In the genomic region with DNA sequence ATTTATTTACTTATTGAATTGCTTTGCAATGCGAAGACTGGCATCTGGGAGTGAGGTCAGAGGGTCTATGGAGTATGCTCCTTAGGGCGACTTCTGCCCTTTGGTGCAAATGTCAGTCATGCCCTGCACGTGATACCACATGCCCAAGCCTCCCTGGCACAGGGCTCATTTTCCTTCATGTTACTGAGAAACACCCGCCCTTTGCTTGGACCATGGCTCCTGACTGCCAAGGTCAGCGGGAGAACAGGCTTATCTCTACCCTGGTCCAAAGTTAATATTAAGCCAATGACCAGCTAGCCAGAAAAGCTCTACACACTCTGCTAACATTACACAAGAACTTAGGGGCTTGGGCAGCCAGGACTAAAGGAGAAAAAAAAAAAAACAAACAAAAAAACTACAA, we compare ENCODE assay signal across 9 mouse cellular contexts.
DNase-seq lines count a peak whose midpoint lies in the region; ATAC-seq lines count a peak whose summit lies in the region.
"Had no signal": no experiment of that assay in that cellular context is flagged by ENCODE, and none has a peak within 500 bp of the region (broad histone marks: within the 10 kb centered on the region; RNA-seq: fewer than 3 reads in every experiment).

No protein-coding gene starts in this region.

- H3K4me3 ChIP-seq in intestine, embryonic 15.5 days (replicated peaks) = no peak overlapping the region
- no peak overlapping the region for H3K4me3 ChIP-seq in liver, embryonic 12.5 days
- H3K4me3 ChIP-seq in midbrain, embryonic 15.5 days = no peak overlapping the region

- H3K27ac ChIP-seq in intestine, embryonic 15.5 days = no peak overlapping the region
- H3K27ac ChIP-seq in liver, embryonic 12.5 days = peak overlapping the region; percentile 89
- H3K27ac ChIP-seq in midbrain, embryonic 15.5 days = no peak overlapping the region

- ATAC-seq in intestine, embryonic 15.5 days = peak; percentile 64
- no peak for ATAC-seq in liver, embryonic 12.5 days
- no peak for ATAC-seq in midbrain, embryonic 15.5 days (replicated peaks)

- WGBS in intestine, embryonic 15.5 days = 62% methylated on average over 5 of the region's 5 CpGs
- WGBS in liver, embryonic 12.5 days (ENCODE audit: insufficient replicate concordance) = 60% methylated on average over 5 of the region's 5 CpGs
- 89% methylated on average over 5 of the region's 5 CpGs for WGBS in midbrain, embryonic 15.5 days

- DNase-seq in ovary, adult 18-20 months (ENCODE audit: low spot score) = peak; percentile 45
- DNase-seq in ovary, postnatal 14 days (ENCODE audit: low spot score) = no peak
- DNase-seq in yolk sac, embryonic 10.5 days (ENCODE audit: low spot score) = peak; percentile 69
- DNase-seq in urinary bladder, postnatal 36 days (ENCODE audit: low spot score in 2 of 2) = no peak
- no peak for DNase-seq in cerebellum, adult 18-20 months
- DNase-seq: right cerebral cortex, adult 18-20 months had no signal

- H3K9ac ChIP-seq in intestine, embryonic 15.5 days = no peak overlapping the region
- H3K9ac ChIP-seq in liver, embryonic 12.5 days = no peak overlapping the region
- H3K9ac ChIP-seq in midbrain, embryonic 15.5 days = no peak overlapping the region

- H3K27me3 ChIP-seq in intestine, embryonic 15.5 days (replicated peaks) = no peaks in the 10 kb centered on the region
- H3K27me3 ChIP-seq in liver, embryonic 12.5 days (replicated peaks) = no peaks in the 10 kb centered on the region
- no peaks in the 10 kb centered on the region for H3K27me3 ChIP-seq in midbrain, embryonic 15.5 days (replicated peaks)

- peaks cover 19% of the 10 kb centered on the region; the same call in 1 of the 2 replicates for H3K36me3 ChIP-seq in intestine, embryonic 15.5 days
- H3K36me3 ChIP-seq in liver, embryonic 12.5 days = peaks cover 23% of the 10 kb centered on the region
- H3K36me3 ChIP-seq in midbrain, embryonic 15.5 days (replicated peaks) = peaks cover 42% of the 10 kb centered on the region

- peaks cover 2% of the 10 kb centered on the region; the same call in 1 of the 2 replicates for H3K4me1 ChIP-seq in intestine, embryonic 15.5 days (replicated peaks)
- peaks cover 67% of the 10 kb centered on the region for H3K4me1 ChIP-seq in liver, embryonic 12.5 days
- H3K4me1 ChIP-seq in midbrain, embryonic 15.5 days = no peaks in the 10 kb centered on the region

- no peaks in the 10 kb centered on the region for H3K9me3 ChIP-seq in intestine, embryonic 15.5 days
- H3K9me3 ChIP-seq in liver, embryonic 12.5 days (replicated peaks) = no peaks in the 10 kb centered on the region
- no peaks in the 10 kb centered on the region for H3K9me3 ChIP-seq in midbrain, embryonic 15.5 days

- H3K4me2 ChIP-seq in intestine, embryonic 15.5 days (replicated peaks) = no peak overlapping the region
- peak overlapping the region; percentile 72; the same call in 1 of the 2 replicates for H3K4me2 ChIP-seq in liver, embryonic 12.5 days
- H3K4me2 ChIP-seq in midbrain, embryonic 15.5 days = no peak overlapping the region

Comparison
In these comparisons a context has a peak if more than half of its experiments do, and no peak if none do; other contexts are left out.
1. DNase-seq: peak in ovary, adult 18-20 months (single experiment) and yolk sac, embryonic 10.5 days (single experiment); none in ovary, postnatal 14 days (single experiment), urinary bladder, postnatal 36 days (0 of 2) and cerebellum, adult 18-20 months (0 of 2).